Mouse (Mus musculus) testis, adult 2 months (tissue): ENCODE measurements around the gene Kif2a.

Experiments
- CTCF ChIP-seq: fragments of 200-500 bp; IDR thresholded peaks from 2 replicates; pipeline ENCODE4 v1.5.1; 2012; ENCODE audit warnings: low read depth, mild to moderate bottlenecking, inconsistent platforms, low read length, moderate library complexity; ENCODE audit not compliant: control insufficient read depth, insufficient read depth, insufficient replicate concordance
- POLR2A ChIP-seq: fragments of 200-500 bp; IDR thresholded peaks from 2 replicates; pipeline ENCODE4 v1.6.1; 2012; ENCODE audit warnings: low read depth, mild to moderate bottlenecking, inconsistent platforms, low read length, moderate library complexity; ENCODE audit not compliant: control insufficient read depth

DNA sequence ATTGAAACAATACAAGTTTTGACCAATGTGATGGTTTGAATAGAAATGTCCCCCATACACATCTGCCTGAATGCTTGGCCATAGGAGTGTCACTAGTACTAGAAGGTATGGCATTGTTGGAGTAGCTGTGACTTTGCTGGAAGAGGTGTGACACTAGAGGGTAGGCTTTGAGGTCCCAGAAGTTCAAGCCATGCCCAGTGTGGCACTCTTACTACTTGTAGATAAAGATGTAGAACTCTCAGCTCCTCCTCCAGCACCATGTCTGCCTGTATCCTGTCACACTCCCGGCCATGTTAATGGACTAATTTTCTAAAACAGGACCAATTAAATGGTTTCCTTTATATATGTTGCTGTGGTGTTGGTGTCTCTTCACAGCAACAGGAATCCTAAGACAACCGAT lies 10.3 kb downstream of the Kif2a start:
- TF ChIP-seq CTCF (no peak), POLR2A (no peak)
